Mouse (Mus musculus) forebrain, embryonic 13.5 days (tissue): ENCODE measurements around the gene Eif4a1. TPM values are rescaled to one million over a fixed set of nuclear protein-coding genes. Genes with fewer than 3 reads are reported as not detected.

Source experiments
- ATAC-seq: fragments of 200-750 bp; cut with Nextera tagmentation; 2 replicates; pipeline ENCODE4 v1.8.0; 2017
- H3K27ac ChIP-seq: fragments of 300-500 bp; sonication (generic); 2 replicates; pipeline ENCODE4 v1.5.1; 2015; ENCODE audit warnings: inconsistent platforms, mild to moderate bottlenecking, moderate library complexity
- H3K27me3 ChIP-seq: fragments of 300-500 bp; sonication (generic); 2 replicates; pipeline ENCODE4 v1.6.1; 2015; ENCODE audit warnings: mild to moderate bottlenecking, inconsistent platforms
- H3K36me3 ChIP-seq: fragments of 300-500 bp; sonication (generic); 2 replicates; pipeline ENCODE4 v1.6.1; 2015; ENCODE audit warnings: mild to moderate bottlenecking, inconsistent platforms; ENCODE audit not compliant: poor library complexity, severe bottlenecking
- H3K4me1 ChIP-seq: fragments of 300-500 bp; sonication (generic); 2 replicates; pipeline ENCODE4 v1.6.1; 2015; ENCODE audit warnings: inconsistent platforms
- H3K4me2 ChIP-seq: fragments of 300-500 bp; sonication (generic); 2 replicates; pipeline ENCODE4 v1.6.1; 2015; ENCODE audit warnings: inconsistent platforms, mild to moderate bottlenecking, moderate library complexity
- H3K4me3 ChIP-seq: fragments of 300-500 bp; sonication (generic); 2 replicates; pipeline ENCODE4 v1.5.1; 2015; ENCODE audit warnings: mild to moderate bottlenecking, inconsistent platforms
- H3K9ac ChIP-seq: fragments of 300-500 bp; sonication (generic); 2 replicates; pipeline ENCODE4 v1.6.1; 2015; ENCODE audit warnings: mild to moderate bottlenecking, inconsistent platforms
- H3K9me3 ChIP-seq: fragments of 300-500 bp; sonication (generic); replicated peaks from 2 replicates; pipeline ENCODE4 v1.6.1; 2016; ENCODE audit warnings: inconsistent platforms
- WGBS: fragments of 180-500 bp; shearing (Covaris S2); methylation state at CpG from one replicate; pipeline ENCODE4 v1.1.7; 2015; 5-methylcytosine and 5-hydroxymethylcytosine counted together
- microRNA counts: library from miRNA; unstranded; fragments of <30 nt; microRNA quantifications from one replicate; lab custom pipeline; 2016
- microRNA-seq: library from miRNA; unstranded; fragments of <30 nt; microRNA quantifications from one replicate; pipeline ENCODE4, GENCODE M21; 2016
- polyA plus RNA-seq: library from polyadenylated mRNA; unstranded; fragments of >200 nt; fragmentation: Nextera tagmentation; extraction: Ambion mirVana; gene quantifications from 2 replicates; pipeline ENCODE4 v1.2.1, GENCODE M21; 2015

Eif4a1 gene
- polyA plus RNA-seq, 1 experiment from 2014 or later = 701 TPM

DNA sequence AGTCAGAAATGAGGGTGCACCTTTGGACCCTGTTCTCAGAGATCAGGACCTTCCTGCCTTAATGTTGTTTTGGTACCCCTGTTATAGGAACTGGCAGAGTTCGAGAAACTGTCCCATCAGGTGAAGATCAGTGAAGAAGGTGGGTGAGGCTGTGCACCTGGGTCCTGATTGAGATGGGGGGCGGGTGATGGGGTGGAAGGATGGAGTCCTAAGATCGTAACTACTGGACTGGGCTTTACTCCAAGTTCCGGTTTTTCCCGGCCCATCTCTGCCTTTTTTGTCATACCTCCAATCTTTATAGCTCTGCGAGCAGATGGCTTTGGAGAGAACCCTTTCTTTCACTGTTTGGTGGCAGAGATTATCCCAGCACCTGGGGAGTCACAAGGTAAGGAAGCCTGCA, 49.8 kb downstream of the Eif4a1 start:
- Histone ChIP-seq H3K4me2 (peak overlapping the region; percentile 80), H3K9ac (peak overlapping the region; percentile 78), H3K27ac (peak overlapping the region; percentile 59), H3K27me3 (no peaks in the 10 kb centered on the region), H3K9me3 (no peaks in the 10 kb centered on the region), H3K4me3 (peak overlapping the region; percentile 53), H3K4me1 (peaks cover 16% of the 10 kb centered on the region), H3K36me3 (no peaks in the 10 kb centered on the region)
- WGBS = 39% methylated on average over 6 of the region's 6 CpGs
- ATAC-seq = peak; percentile 19; the same call in 1 of the 2 replicates

- Histone ChIP-seq H3K36me3 (no peaks in the 10 kb centered on the region), H3K4me2 (peak within 1 kb of the TSS; percentile 80), H3K4me1 (peaks cover 16% of the 10 kb centered on the region), H3K9ac (peak within 1 kb of the TSS; percentile 78), H3K27me3 (no peaks in the 10 kb centered on the region), H3K4me3 (peak within 1 kb of the TSS; percentile 53), H3K9me3 (no peaks in the 10 kb centered on the region), H3K27ac (peak within 1 kb of the TSS; percentile 59)
- peak; percentile 80 for ATAC-seq
- 0% methylated on average over 20 of the region's 20 CpGs for WGBS
These were observed 50.5 kb downstream of the Eif4a1 start, which contains the start of gene Sat2 for GRCm38 (mm10) chr11:69621571-69622268. Gene Sat2, plus strand, starts transcription at chr11:69622024.

GRCm38 (mm10) chr11:69620394-69621081, 51.7 kb downstream of the Eif4a1 start:
- Histone ChIP-seq H3K9me3 (no peaks in the 10 kb centered on the region), H3K27ac (no peak overlapping the region), H3K27me3 (no peaks in the 10 kb centered on the region), H3K4me3 (no peak overlapping the region), H3K36me3 (no peaks in the 10 kb centered on the region), H3K4me1 (peaks cover 16% of the 10 kb centered on the region), H3K9ac (no peak overlapping the region), H3K4me2 (no peak overlapping the region)
- WGBS = 86% methylated on average over 7 of the region's 7 CpGs
- no peak for ATAC-seq

DNA sequence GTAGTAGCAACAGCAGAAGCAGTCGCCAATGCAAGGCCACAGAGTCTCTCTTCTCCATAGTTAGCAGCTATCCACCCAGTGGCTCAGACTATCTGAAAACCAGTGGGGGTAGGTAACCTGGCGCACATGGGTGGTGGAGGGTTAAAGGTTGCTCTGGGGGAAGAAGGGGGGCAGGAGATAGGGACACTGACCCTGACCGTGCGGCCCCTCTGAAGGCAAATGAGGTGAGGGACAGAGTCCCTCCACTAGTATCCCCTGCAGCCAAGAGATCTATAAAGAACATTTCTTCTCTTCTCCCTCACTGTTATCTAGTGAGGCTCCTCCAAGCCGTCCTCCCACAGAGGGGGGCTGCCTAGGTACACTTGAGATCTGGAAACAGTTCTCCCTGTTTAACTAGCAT, 54.4 kb downstream of the Eif4a1 start, which contains the start of gene Shbg:
Shbg (minus strand) TSS at position 101 of the 400 bp plus-strand sequence.
- Histone ChIP-seq H3K4me2 (no peak within 1 kb of the TSS), H3K9me3 (no peaks in the 10 kb centered on the region), H3K4me1 (peaks cover 17% of the 10 kb centered on the region), H3K27me3 (no peaks in the 10 kb centered on the region), H3K36me3 (no peaks in the 10 kb centered on the region), H3K27ac (no peak within 1 kb of the TSS), H3K9ac (no peak within 1 kb of the TSS), H3K4me3 (no peak within 1 kb of the TSS)
- no peak for ATAC-seq
- 81% methylated on average over 5 of the region's 5 CpGs for WGBS

MicroRNAs within 50 kb of the gene (microRNA counts, 519-probe panel; counts per million panel counts)
- microRNA mmu-miR-1934 (lab: Ali Mortazavi, UCI) = 177 counts per million, percentile 53 among the panel's probes with 10 or more counts
- 2,231 counts per million, percentile 59 among the panel's probes with 10 or more counts for microRNA mmu-miR-467f (lab: Ali Mortazavi, UCI)

Small RNAs within 50 kb of the gene (microRNA-seq; reads per million reads assigned to microRNA genes)
- gene Mir1934 (5.1 reads per million, percentile 15 among the genes with 10 or more reads in this experiment), gene Mir467f (not detected)

Other genes starting within 250 kb of the Eif4a1 start
- gene Dnah2, start 123.3 kb downstream of the Eif4a1 start, polyA plus RNA-seq = 1.7 and 2.0 TPM in 2 replicates
- 63.1 and 72.0 TPM in 2 replicates for gene Efnb3, start 112.2 kb downstream of the Eif4a1 start, polyA plus RNA-seq
- gene Wrap53, start 92.2 kb downstream of the Eif4a1 start, polyA plus RNA-seq = 32.0 and 35.1 TPM in 2 replicates
- 119 and 129 TPM in 2 replicates for gene Trp53, start 92.1 kb downstream of the Eif4a1 start, polyA plus RNA-seq
- gene Atp1b2, start 66.5 kb downstream of the Eif4a1 start, polyA plus RNA-seq = 12.7 and 14.0 TPM in 2 replicates
- gene Shbg, start 54.5 kb downstream of the Eif4a1 start, polyA plus RNA-seq = not detected in 2 replicates
- gene Sat2, start 50.4 kb downstream of the Eif4a1 start, polyA plus RNA-seq = 20.6 and 22.7 TPM in 2 replicates
- 38.7 and 42.2 TPM in 2 replicates for gene Fxr2, start 39.4 kb downstream of the Eif4a1 start, polyA plus RNA-seq
- not detected in 2 replicates for gene Sox15, start 17.1 kb downstream of the Eif4a1 start, polyA plus RNA-seq
- gene Mpdu1, start 9.8 kb downstream of the Eif4a1 start, polyA plus RNA-seq = 89.4 and 95.2 TPM in 2 replicates
- gene Cd68, start 6.3 kb downstream of the Eif4a1 start, polyA plus RNA-seq = 4.4 and 5.2 TPM in 2 replicates
- 93.7 and 99.6 TPM in 2 replicates for gene Senp3, start 9.7 kb upstream of the Eif4a1 start, polyA plus RNA-seq
- 0.15 and 0.43 TPM in 2 replicates for gene Tnfsf13, start 13.4 kb upstream of the Eif4a1 start, polyA plus RNA-seq
- gene Tnfsf12, start 23.4 kb upstream of the Eif4a1 start, polyA plus RNA-seq = 1.00 and 1.1 TPM in 2 replicates
- 0.45 and 0.87 TPM in 2 replicates for gene Tnfsfm13, start 23.7 kb upstream of the Eif4a1 start, polyA plus RNA-seq
- 23.2 and 24.1 TPM in 2 replicates for gene Polr2a, start 86.2 kb upstream of the Eif4a1 start, polyA plus RNA-seq
- 0.26 and 0.58 TPM in 2 replicates for gene Slc35g3, start 89.5 kb upstream of the Eif4a1 start, polyA plus RNA-seq
- gene Zbtb4, start 93.5 kb upstream of the Eif4a1 start, polyA plus RNA-seq = 1.6 and 1.8 TPM in 2 replicates
- 1.5 TPM in 2 replicates for gene Chrnb1, start 123.5 kb upstream of the Eif4a1 start, polyA plus RNA-seq
- gene Fgf11, start 129.4 kb upstream of the Eif4a1 start, polyA plus RNA-seq = 3.3 and 3.8 TPM in 2 replicates
- gene Tmem102, start 133.2 kb upstream of the Eif4a1 start, polyA plus RNA-seq = 0.39 and 1.00 TPM in 2 replicates
- gene Gm39566, start 142.9 kb upstream of the Eif4a1 start, polyA plus RNA-seq = not detected in 2 replicates
- not detected in 2 replicates for gene Spem2, start 146.0 kb upstream of the Eif4a1 start, polyA plus RNA-seq
- 0.37 and 0.52 TPM in 2 replicates for gene Spem1, start 149.8 kb upstream of the Eif4a1 start, polyA plus RNA-seq
- 16.6 and 17.0 TPM in 2 replicates for gene Nlgn2, start 165.4 kb upstream of the Eif4a1 start, polyA plus RNA-seq
- 340 and 360 TPM in 2 replicates for gene Tmem256, start 166.1 kb upstream of the Eif4a1 start, polyA plus RNA-seq
- gene Plscr3, start 174.0 kb upstream of the Eif4a1 start, polyA plus RNA-seq = 44.1 and 45.4 TPM in 2 replicates
- 0.09 and 0.20 TPM in 2 replicates for gene Tnk1, start 186.3 kb upstream of the Eif4a1 start, polyA plus RNA-seq
- not detected in 2 replicates for gene Tmem95, start 205.6 kb upstream of the Eif4a1 start, polyA plus RNA-seq
- gene Kctd11, start 209.0 kb upstream of the Eif4a1 start, polyA plus RNA-seq = 1.3 and 1.4 TPM in 2 replicates
- gene Acap1, start 223.1 kb upstream of the Eif4a1 start, polyA plus RNA-seq = 0.28 and 0.34 TPM in 2 replicates
- 19.1 and 20.3 TPM in 2 replicates for gene 2810408A11Rik, start 228.6 kb upstream of the Eif4a1 start, polyA plus RNA-seq
- gene Neurl4, start 228.6 kb upstream of the Eif4a1 start, polyA plus RNA-seq = 15.5 and 20.2 TPM in 2 replicates
- 90.1 and 93.2 TPM in 2 replicates for gene Gps2, start 241.5 kb upstream of the Eif4a1 start, polyA plus RNA-seq
- 1,467 and 1,510 TPM in 2 replicates for gene Eif5a, start 249.5 kb upstream of the Eif4a1 start, polyA plus RNA-seq